Mouse (Mus musculus) midbrain, embryonic 11.5 days (tissue): ENCODE data around the gene Slc12a1. TPM values are rescaled to one million over a fixed set of nuclear protein-coding genes. Genes with fewer than 3 reads are reported as not detected.

ENCODE experiments used
- ATAC-seq: fragments of 200-750 bp; cut with Nextera tagmentation; 2 replicates; pipeline ENCODE4 v1.8.0; 2017; ENCODE audit warnings: moderate TSS enrichment, moderate library complexity; ENCODE audit not compliant: low FRiP score
- DNase-seq: peaks from one replicate; pipeline ENCODE4 v3.0.0; 2015; ENCODE audit warnings: low spot score; ENCODE audit errors: missing footprints
- H3K27ac ChIP-seq: fragments of 300-500 bp; sonication (generic); 2 replicates; pipeline ENCODE4 v1.5.1; 2014; ENCODE audit warnings: low read depth, low read length
- H3K27me3 ChIP-seq: fragments of 300-500 bp; sonication (generic); 2 replicates; pipeline ENCODE4 v1.6.1; 2014; ENCODE audit warnings: mild to moderate bottlenecking, low read length, moderate library complexity, mixed read lengths; ENCODE audit not compliant: control insufficient read depth, insufficient read depth
- H3K36me3 ChIP-seq: fragments of 300-500 bp; sonication (generic); 2 replicates; pipeline ENCODE4 v1.6.1; 2014; ENCODE audit warnings: mild to moderate bottlenecking, low read length, moderate library complexity, mixed read lengths; ENCODE audit not compliant: control insufficient read depth, insufficient read depth
- H3K4me1 ChIP-seq: fragments of 300-500 bp; sonication (generic); 2 replicates; pipeline ENCODE4 v1.6.1; 2014; ENCODE audit warnings: low read length; ENCODE audit not compliant: control insufficient read depth, insufficient read depth
- H3K4me2 ChIP-seq: fragments of 300-500 bp; sonication (generic); 2 replicates; pipeline ENCODE4 v1.6.1; 2014; ENCODE audit warnings: mild to moderate bottlenecking, moderate library complexity
- H3K4me3 ChIP-seq: fragments of 300-500 bp; sonication (generic); 2 replicates; pipeline ENCODE4 v1.5.1; 2014; ENCODE audit warnings: low read depth, low read length
- H3K9ac ChIP-seq: fragments of 300-500 bp; sonication (generic); 2 replicates; pipeline ENCODE4 v1.6.1; 2014; ENCODE audit warnings: low read length
- H3K9me3 ChIP-seq: fragments of 300-500 bp; sonication (generic); 2 replicates; pipeline ENCODE4 v1.6.1; 2016; ENCODE audit warnings: low read length; ENCODE audit not compliant: control insufficient read depth
- WGBS: fragments of 180-500 bp; shearing (Covaris S2); extraction: QIAGEN DNeasy Blood & Tissue Kit; methylation state at CpG from one replicate; pipeline ENCODE4 v1.1.7; 2014; 5-methylcytosine and 5-hydroxymethylcytosine counted together
- polyA plus RNA-seq: library from polyadenylated mRNA; unstranded; fragments of >200 nt; fragmentation: Nextera tagmentation; extraction: Ambion mirVana; gene quantifications from 2 replicates; pipeline ENCODE4 v1.2.1, GENCODE M21; 2014

The Slc12a1 gene
- polyA plus RNA-seq, 1 experiment from 2014 or later: 0.03 TPM

- no peak overlapping the region for H3K27ac ChIP-seq
- peaks cover 2% of the 10 kb centered on the region; the same call in 1 of the 2 replicates for H3K4me1 ChIP-seq
- no peaks in the 10 kb centered on the region for H3K36me3 ChIP-seq
- DNase-seq (no peak), ATAC-seq (peak; percentile 44; the same call in 1 of the 2 replicates)
- no peak overlapping the region for H3K4me2 ChIP-seq
- no peaks in the 10 kb centered on the region for H3K9me3 ChIP-seq
- H3K27me3 ChIP-seq: no peaks in the 10 kb centered on the region
- WGBS: 20% methylated on average over 4 of the region's 4 CpGs
- H3K9ac ChIP-seq: no peak overlapping the region
- no peak overlapping the region for H3K4me3 ChIP-seq
Observed at GRCm38 (mm10) chr2:125134113-125134512, 18.2 kb upstream of the Slc12a1 start.

DNA sequence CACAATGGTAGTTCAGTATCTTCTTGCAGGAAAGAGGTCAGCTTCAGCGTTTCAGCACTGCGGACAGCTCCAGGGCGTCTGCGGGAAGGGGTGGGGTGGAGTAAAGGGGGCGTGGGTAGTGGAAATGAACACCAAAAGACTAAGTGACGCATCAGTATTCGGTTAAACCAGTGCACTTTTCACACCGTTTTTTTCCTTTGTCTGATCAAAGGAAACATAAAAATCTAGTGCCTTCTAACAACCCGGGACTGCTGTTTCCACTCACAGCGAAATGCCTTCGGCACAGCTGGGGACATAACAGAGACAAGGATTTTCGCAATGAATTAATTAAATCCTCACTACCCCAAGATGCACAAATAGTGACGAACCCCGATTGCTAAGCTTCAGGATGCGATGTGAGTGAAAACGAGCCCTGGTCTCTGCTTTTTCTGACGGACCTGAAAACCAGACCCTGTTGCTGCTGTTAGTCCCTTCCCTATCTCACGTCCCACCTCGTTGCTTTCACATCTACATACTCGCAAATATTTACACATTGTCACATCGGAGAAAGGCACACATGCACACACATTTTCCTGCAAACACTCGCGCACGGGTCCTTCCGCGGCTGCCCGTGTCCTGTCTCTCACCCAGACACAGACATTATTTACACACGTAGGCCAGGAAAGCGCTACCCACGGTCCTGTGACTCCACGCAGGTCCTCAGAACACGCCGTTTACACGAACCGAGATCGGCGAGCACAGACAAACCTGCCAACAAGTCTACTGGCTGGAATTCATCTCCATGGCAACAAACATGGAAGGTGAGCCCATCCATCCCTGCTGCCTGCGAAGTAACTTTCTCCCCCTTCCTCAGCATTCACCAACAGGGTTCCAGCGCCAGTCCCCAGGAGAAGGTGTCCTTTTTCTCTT lies 16.1 kb upstream of the Slc12a1 start, which contains the start of gene Ctxn2:
Gene Ctxn2 (plus strand): TSS at position 790 of the 909 bp plus-strand sequence.
- no peak within 1 kb of the TSS for H3K27ac ChIP-seq
- 0 out of 2 replicates have a peak within 1 kb of the TSS, but pooled peaks have one; percentile 34 for H3K9ac ChIP-seq
- H3K4me1 ChIP-seq: peaks cover 2% of the 10 kb centered on the region; the same call in 1 of the 2 replicates
- no peaks in the 10 kb centered on the region for H3K27me3 ChIP-seq
- 1% methylated on average over 39 of the region's 39 CpGs for WGBS
- H3K4me2 ChIP-seq: peak within 1 kb of the TSS; percentile 59
- H3K4me3 ChIP-seq: peak within 1 kb of the TSS; percentile 30
- DNase-seq: peak; percentile 94
- ATAC-seq: peak; percentile 82
- H3K36me3 ChIP-seq: no peaks in the 10 kb centered on the region
- no peaks in the 10 kb centered on the region for H3K9me3 ChIP-seq

- DNase-seq (no peak), ATAC-seq (no peak)
- Histone ChIP-seq H3K27ac (no peak overlapping the region), H3K4me2 (peak overlapping the region; percentile 59), H3K9me3 (no peaks in the 10 kb centered on the region), H3K27me3 (no peaks in the 10 kb centered on the region), H3K9ac (no peak overlapping the region), H3K4me3 (no peak overlapping the region), H3K36me3 (no peaks in the 10 kb centered on the region), H3K4me1 (peaks cover 2% of the 10 kb centered on the region; the same call in 1 of the 2 replicates)
- 30% methylated on average over 7 of the region's 7 CpGs for WGBS
Observed at GRCm38 (mm10) chr2:125136846-125137245, 15.5 kb upstream of the Slc12a1 start.

GRCm38 (mm10) chr2:125142336-125142735 lies 10.0 kb upstream of the Slc12a1 start:
- Histone ChIP-seq H3K4me3 (no peak overlapping the region), H3K27ac (no peak overlapping the region), H3K9me3 (no peaks in the 10 kb centered on the region), H3K27me3 (no peaks in the 10 kb centered on the region), H3K4me2 (no peak overlapping the region), H3K4me1 (no peaks in the 10 kb centered on the region), H3K9ac (no peak overlapping the region), H3K36me3 (no peaks in the 10 kb centered on the region)
- ATAC-seq (no peak), DNase-seq (no peak)

GRCm38 (mm10) chr2:125154294-125154693 lies 2.0 kb downstream of the Slc12a1 start:
- 83% methylated on average over 9 of the region's 9 CpGs for WGBS
- DNase-seq: no peak
- Histone ChIP-seq H3K27ac (no peak overlapping the region), H3K27me3 (no peaks in the 10 kb centered on the region), H3K36me3 (no peaks in the 10 kb centered on the region), H3K4me1 (no peaks in the 10 kb centered on the region), H3K9me3 (no peaks in the 10 kb centered on the region), H3K4me2 (no peak overlapping the region), H3K9ac (no peak overlapping the region), H3K4me3 (no peak overlapping the region)
- ATAC-seq: no peak

GRCm38 (mm10) chr2:125155504-125155903 lies 3.2 kb downstream of the Slc12a1 start:
- no peaks in the 10 kb centered on the region for H3K4me1 ChIP-seq
- H3K9ac ChIP-seq: no peak overlapping the region
- no peak for ATAC-seq
- DNase-seq: no peak
- WGBS: 24% methylated on average over 2 of the region's 2 CpGs
- no peak overlapping the region for H3K27ac ChIP-seq
- no peak overlapping the region for H3K4me2 ChIP-seq
- H3K36me3 ChIP-seq: no peaks in the 10 kb centered on the region
- no peaks in the 10 kb centered on the region for H3K9me3 ChIP-seq
- no peaks in the 10 kb centered on the region for H3K27me3 ChIP-seq
- no peak overlapping the region for H3K4me3 ChIP-seq

- Histone ChIP-seq H3K9me3 (no peaks in the 10 kb centered on the region), H3K27ac (no peak overlapping the region), H3K9ac (no peak overlapping the region), H3K27me3 (no peaks in the 10 kb centered on the region), H3K4me3 (no peak overlapping the region), H3K4me2 (no peak overlapping the region), H3K4me1 (no peaks in the 10 kb centered on the region), H3K36me3 (no peaks in the 10 kb centered on the region)
- ATAC-seq: no peak
- WGBS: 74% methylated on average over 4 of the region's 4 CpGs
- DNase-seq: no peak
Observed at GRCm38 (mm10) chr2:125162012-125162470, 9.7 kb downstream of the Slc12a1 start.

GRCm38 (mm10) chr2:125178225-125178798 lies 26.0 kb downstream of the Slc12a1 start:
- H3K4me3 ChIP-seq: no peak overlapping the region
- ATAC-seq: no peak
- H3K9me3 ChIP-seq: no peaks in the 10 kb centered on the region
- no peaks in the 10 kb centered on the region for H3K27me3 ChIP-seq
- no peak overlapping the region for H3K4me2 ChIP-seq
- no peak overlapping the region for H3K27ac ChIP-seq
- no peak for DNase-seq
- H3K36me3 ChIP-seq: no peaks in the 10 kb centered on the region
- H3K9ac ChIP-seq: no peak overlapping the region
- H3K4me1 ChIP-seq: no peaks in the 10 kb centered on the region
- 83% methylated on average over 7 of the region's 7 CpGs for WGBS

DNA sequence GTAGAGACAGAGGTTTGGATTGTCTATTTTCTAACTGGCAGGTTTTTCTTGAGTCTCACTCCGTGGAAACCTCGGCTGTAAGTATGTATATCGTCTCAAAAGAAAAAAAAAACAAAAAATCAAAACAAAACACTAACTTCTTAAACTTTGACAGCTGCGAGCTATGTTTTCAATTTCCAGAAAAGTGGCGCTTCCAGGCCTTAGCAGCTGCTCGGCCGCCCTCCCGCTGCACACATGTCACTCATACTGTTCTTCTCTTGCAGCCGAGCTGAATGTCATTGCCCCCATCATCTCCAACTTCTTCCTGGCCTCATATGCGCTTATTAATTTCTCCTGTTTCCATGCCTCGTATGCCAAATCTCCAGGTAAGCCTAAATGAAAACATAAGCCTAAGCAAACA lies 35.6 kb downstream of the Slc12a1 start:
- no peak for ATAC-seq
- WGBS: 86% methylated on average over 11 of the region's 11 CpGs

More for the DNA sequence above, 35.6 kb downstream of the Slc12a1 start:
- Histone ChIP-seq H3K9me3 (no peaks in the 10 kb centered on the region), H3K4me1 (no peaks in the 10 kb centered on the region), H3K36me3 (no peaks in the 10 kb centered on the region), H3K9ac (no peak overlapping the region), H3K27ac (no peak overlapping the region), H3K27me3 (no peaks in the 10 kb centered on the region), H3K4me3 (no peak overlapping the region), H3K4me2 (no peak overlapping the region)
- no peak for DNase-seq
